Mouse (Mus musculus) E14TG2a.4 (cell line): ENCODE measurements around the gene Dusp23.
A peak's percentile ranks its signal among the peaks of the same experiment; 100 is the strongest.

Source experiments
- H3K27me3 ChIP-seq: 2 replicates; pipeline ENCODE4 v1.6.1; 2014; ENCODE audit warnings: low read length, control low read depth; ENCODE audit not compliant: insufficient read depth
- H3K36me3 ChIP-seq: 2 replicates; pipeline ENCODE4 v1.6.1; 2014; ENCODE audit warnings: low read length, control low read depth; ENCODE audit not compliant: insufficient read depth
- H3K4me1 ChIP-seq: replicated peaks from 2 replicates; pipeline ENCODE4 v1.6.1; 2014; ENCODE audit warnings: low read depth, low read length, control low read depth
- H3K4me3 ChIP-seq: replicated peaks from 2 replicates; pipeline ENCODE4 v1.5.1; 2014; ENCODE audit warnings: mild to moderate bottlenecking, low read length
- H3K9me3 ChIP-seq: 2 replicates; pipeline ENCODE4 v1.6.1; 2014; ENCODE audit warnings: low read length, control low read depth
- CTCF ChIP-seq: conservative IDR thresholded peaks from 2 replicates; pipeline ENCODE4 v1.5.1; 2014; ENCODE audit warnings: low read length
- NANOG ChIP-seq: IDR thresholded peaks from 2 replicates; pipeline ENCODE4 v1.6.1; 2014; ENCODE audit warnings: borderline replicate concordance, low read length, mixed read lengths
- POU5F1 ChIP-seq: IDR thresholded peaks from 2 replicates; pipeline ENCODE4 v1.6.1; 2014; ENCODE audit warnings: low read length, borderline replicate concordance

Dusp23 gene

DNA sequence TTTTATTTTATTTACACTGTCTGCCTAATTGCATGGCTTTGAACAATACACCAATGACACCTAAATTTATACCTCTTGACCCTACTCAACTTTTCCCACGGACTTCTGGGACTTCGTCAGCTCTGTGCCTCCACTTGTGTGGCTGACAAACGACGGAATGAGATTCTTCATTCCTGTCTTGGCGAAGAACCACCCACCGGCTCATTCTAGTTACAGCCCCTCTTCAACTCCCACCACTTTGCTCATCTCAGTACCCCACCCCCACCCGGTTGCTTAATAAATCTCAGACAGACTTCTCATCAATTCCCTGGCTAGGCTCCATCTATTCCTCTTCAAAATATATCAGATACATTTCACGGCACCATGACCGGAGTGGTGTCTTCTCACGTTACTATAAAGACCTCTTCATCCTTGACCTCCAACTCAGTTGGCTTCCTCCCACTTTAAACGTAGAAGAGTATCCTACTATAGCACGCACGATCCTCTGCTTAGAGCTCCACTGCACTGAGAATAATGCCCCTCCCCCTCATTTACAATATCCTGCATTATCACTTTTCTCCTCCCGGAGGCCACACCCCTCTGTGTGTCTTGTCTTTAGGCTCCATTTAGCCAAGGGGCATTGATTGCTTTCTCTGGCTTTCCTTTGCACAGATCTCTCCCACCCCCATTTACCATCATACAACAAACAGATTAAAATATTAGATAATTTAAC, 15.2 kb downstream of the Dusp23 start:
- no peaks in the 10 kb centered on the region for H3K36me3 ChIP-seq
- H3K4me3 ChIP-seq, result no peak overlapping the region
- TF ChIP-seq CTCF (no peak), POU5F1 (no peak), NANOG (no peak)
- peaks cover 19% of the 10 kb centered on the region for H3K4me1 ChIP-seq
- no peaks in the 10 kb centered on the region for H3K9me3 ChIP-seq
- peaks cover 12% of the 10 kb centered on the region; the same call in 1 of the 2 replicates for H3K27me3 ChIP-seq

GRCm38 (mm10) chr1:172616537-172617300, 16.0 kb downstream of the Dusp23 start:
- Histone ChIP-seq H3K9me3 (no peaks in the 10 kb centered on the region), H3K4me1 (peaks cover 19% of the 10 kb centered on the region)

GRCm38 (mm10) chr1:172615412-172615811, 17.4 kb downstream of the Dusp23 start:
- no peaks in the 10 kb centered on the region for H3K9me3 ChIP-seq
- H3K27me3 ChIP-seq, result peaks cover 28% of the 10 kb centered on the region
- peaks cover 19% of the 10 kb centered on the region for H3K4me1 ChIP-seq
- H3K36me3 ChIP-seq, result no peaks in the 10 kb centered on the region
- no peak for TF ChIP-seq CTCF
- TF ChIP-seq POU5F1, result no peak
- no peak overlapping the region for H3K4me3 ChIP-seq

More at GRCm38 (mm10) chr1:172616537-172617300, 16.0 kb downstream of the Dusp23 start:
- TF ChIP-seq NANOG, result no peak
- no peak for TF ChIP-seq CTCF
- TF ChIP-seq POU5F1, result no peak
- peaks cover 17% of the 10 kb centered on the region for H3K27me3 ChIP-seq
- H3K36me3 ChIP-seq, result no peaks in the 10 kb centered on the region
- H3K4me3 ChIP-seq, result 0 out of 2 replicates have a peak overlapping the region, but pooled peaks have one; percentile 10

GRCm38 (mm10) chr1:172614654-172615053, 18.1 kb downstream of the Dusp23 start:
- Histone ChIP-seq H3K9me3 (no peaks in the 10 kb centered on the region), H3K27me3 (peaks cover 29% of the 10 kb centered on the region), H3K4me3 (no peak overlapping the region), H3K36me3 (no peaks in the 10 kb centered on the region), H3K4me1 (peaks cover 19% of the 10 kb centered on the region)
- TF ChIP-seq POU5F1, result no peak
- TF ChIP-seq CTCF, result no peak
- no peak for TF ChIP-seq NANOG

DNA sequence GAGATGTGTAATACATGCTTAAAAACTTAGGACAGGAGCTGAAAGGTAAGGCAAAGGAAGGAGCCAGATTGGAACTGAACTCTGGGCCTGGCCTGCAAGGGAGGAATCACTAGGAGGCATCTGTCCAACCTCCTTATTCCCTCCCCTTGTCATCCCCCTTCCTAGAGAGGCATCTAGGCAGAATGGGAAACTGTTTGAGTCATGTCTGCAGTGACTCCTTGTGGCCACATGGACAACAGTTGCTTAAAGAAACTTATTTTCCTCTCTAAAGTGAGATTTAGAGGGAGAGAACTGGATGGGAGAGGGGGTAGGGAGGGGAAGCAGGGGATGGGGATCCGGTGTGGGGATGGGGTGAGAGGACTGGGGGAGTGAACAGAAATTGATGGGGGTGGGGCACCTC, 20.0 kb downstream of the Dusp23 start:
- Histone ChIP-seq H3K4me3 (no peak overlapping the region), H3K4me1 (peaks cover 17% of the 10 kb centered on the region), H3K27me3 (peaks cover 29% of the 10 kb centered on the region), H3K36me3 (no peaks in the 10 kb centered on the region), H3K9me3 (no peaks in the 10 kb centered on the region)
- TF ChIP-seq NANOG (no peak), POU5F1 (no peak)

- Histone ChIP-seq H3K9me3 (no peaks in the 10 kb centered on the region), H3K27me3 (peaks cover 25% of the 10 kb centered on the region)
- TF ChIP-seq NANOG (no peak), CTCF (no peak), POU5F1 (no peak)
Observed at GRCm38 (mm10) chr1:172611304-172611703, 21.5 kb downstream of the Dusp23 start.

DNA sequence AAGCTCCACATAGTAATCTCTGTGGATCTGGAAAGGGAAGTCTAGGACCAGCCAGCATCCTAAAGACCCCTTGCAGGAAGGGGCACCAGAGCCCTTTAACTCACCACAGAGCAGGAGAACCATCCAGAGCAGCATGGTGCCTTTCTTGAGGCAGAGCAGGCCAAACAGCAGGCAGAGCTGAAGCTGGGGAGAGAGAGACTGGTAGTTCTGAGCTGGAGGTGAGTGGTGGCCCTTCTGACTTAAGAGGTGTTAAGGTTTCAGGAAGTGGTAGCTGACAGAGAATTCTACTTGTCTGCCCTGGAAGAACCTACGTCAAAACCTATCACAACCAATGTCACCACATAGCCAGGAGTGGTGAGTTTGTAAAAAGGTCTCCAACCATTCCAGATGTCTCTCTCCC, 30.4 kb downstream of the Dusp23 start, which contains the start of gene Fcrl6:
TSS of gene Fcrl6 (minus strand) at position 226 of the 400 bp plus-strand sequence.
- Histone ChIP-seq H3K4me3 (no peak within 1 kb of the TSS), H3K36me3 (no peaks in the 10 kb centered on the region), H3K27me3 (peaks cover 29% of the 10 kb centered on the region), H3K9me3 (no peaks in the 10 kb centered on the region), H3K4me1 (no peaks in the 10 kb centered on the region)
- no peak for TF ChIP-seq NANOG
- TF ChIP-seq CTCF, result no peak
- TF ChIP-seq POU5F1, result no peak

More at GRCm38 (mm10) chr1:172611304-172611703, 21.5 kb downstream of the Dusp23 start:
- Histone ChIP-seq H3K4me1 (0 out of 2 replicates have a peak, but pooled peaks cover 5% of the 10 kb centered on the region), H3K36me3 (no peaks in the 10 kb centered on the region), H3K4me3 (no peak overlapping the region)

- H3K27me3 ChIP-seq, result peaks cover 35% of the 10 kb centered on the region
- H3K4me1 ChIP-seq, result peaks cover 8% of the 10 kb centered on the region
- no peaks in the 10 kb centered on the region for H3K36me3 ChIP-seq
- no peaks in the 10 kb centered on the region for H3K9me3 ChIP-seq
- no peak overlapping the region for H3K4me3 ChIP-seq
- TF ChIP-seq NANOG (no peak), CTCF (peak; percentile 64)
Observed at GRCm38 (mm10) chr1:172594495-172594894, 38.3 kb downstream of the Dusp23 start.
